Mouse (Mus musculus) lung, adult 2 months (tissue): Measurements from ENCODE around the gene Pfkl.

ENCODE experiments used
- CTCF ChIP-seq: fragments of 200-500 bp; IDR thresholded peaks from 2 replicates; pipeline ENCODE4 v1.5.1; 2011; ENCODE audit warnings: mild to moderate bottlenecking, low read length, control low read depth; ENCODE audit not compliant: insufficient read depth
- POLR2A ChIP-seq: fragments of 200-500 bp; IDR thresholded peaks from 2 replicates; pipeline ENCODE4 v1.6.1; 2011; ENCODE audit warnings: low read depth, mild to moderate bottlenecking, control low read depth, low read length, borderline replicate concordance; ENCODE audit errors: extremely low read depth

DNA sequence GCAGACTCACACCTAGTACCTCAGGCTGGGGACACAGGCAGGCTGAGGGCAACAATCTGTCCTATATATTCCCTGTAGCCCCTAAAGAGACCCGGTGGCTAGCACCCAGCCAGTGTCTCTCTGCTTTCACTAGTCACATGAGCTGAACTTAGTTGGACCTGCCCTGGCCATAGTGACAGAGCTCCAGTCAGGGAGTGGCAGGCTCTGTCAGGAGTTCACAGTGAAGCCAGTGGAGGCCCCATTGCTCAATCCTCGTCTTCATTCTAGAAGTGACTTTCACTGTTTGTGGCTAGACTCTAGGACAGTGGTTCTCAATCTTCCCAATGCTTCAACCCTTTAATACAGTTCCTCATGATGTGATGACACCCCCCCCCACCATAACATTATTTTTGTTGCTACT lies 22.1 kb upstream of the Pfkl start:
- TF ChIP-seq CTCF (no peak), POLR2A (no peak)
